8 mouse cellular contexts compared by ENCODE assay signal in genomic region chr4:145155956-145156355, GRCm38 (mm10). TPM values are rescaled to one million over a fixed set of nuclear protein-coding genes. Genes with fewer than 3 reads are reported as not detected.
DNase-seq lines count a peak whose midpoint lies in the region; ATAC-seq and TF ChIP-seq lines count a peak whose summit lies in the region.

No protein-coding gene starts in this region.

- peak; percentile 83; the same call in 1 of the 2 replicates for TF ChIP-seq CTCF in testis, adult 2 months (IDR thresholded peaks at IDR 0.05; ENCODE audit: control insufficient read depth, insufficient read depth, insufficient replicate concordance, low read depth, low read length)
- peak; percentile 95; the same call in 1 of the 2 replicates for TF ChIP-seq CTCF in small intestine, adult 2 months (IDR thresholded peaks at IDR 0.05; ENCODE audit: extremely low read depth, insufficient read length, insufficient replicate concordance, low read depth, low read length)

- DNase-seq in testis, postnatal 14 days (ENCODE audit: low spot score), result no peak
- DNase-seq in c-Kit-positive CD71-positive TER-119-negative erythroid progenitor cells, embryonic 14.5 days (ENCODE audit: low read depth), result peak; percentile 40
- peak; percentile 61 for DNase-seq in forebrain, embryonic 14.5 days (ENCODE audit: low spot score)
- peak; percentile 28 to 35 for DNase-seq in left cerebral cortex, postnatal 25 days (ENCODE audit: low spot score in 2 of 2)
- DNase-seq in midbrain, embryonic 11.5 days (ENCODE audit: low spot score, missing footprints), result peak; percentile 85

- TF ChIP-seq POLR2A in testis, adult 2 months (IDR thresholded peaks at IDR 0.05; ENCODE audit: control insufficient read depth, low read depth, low read length), result no peak
- TF ChIP-seq POLR2A in small intestine, adult 2 months (IDR thresholded peaks at IDR 0.05; ENCODE audit: low read depth, low read length), result no peak

- no peak overlapping the region for H3K4me3 ChIP-seq in testis, adult 2 months (ENCODE audit: control insufficient read depth, low read depth, low read length)
- no peak overlapping the region for H3K4me3 ChIP-seq in forebrain, embryonic 14.5 days (ENCODE audit: low read depth, low read length)
- no peak overlapping the region for H3K4me3 ChIP-seq in midbrain, embryonic 11.5 days (ENCODE audit: low read depth, low read length)
- no peak overlapping the region for H3K4me3 ChIP-seq in small intestine, adult 2 months (ENCODE audit: low read depth, low read length)

- no peak overlapping the region for H3K4me2 ChIP-seq in forebrain, embryonic 14.5 days (ENCODE audit: low read length)
- H3K4me2 ChIP-seq in midbrain, embryonic 11.5 days, result no peak overlapping the region

- WGBS in forebrain, embryonic 14.5 days, result 49% methylated on average over 8 of the region's 8 CpGs
- 51% methylated on average over 8 of the region's 8 CpGs for WGBS in midbrain, embryonic 11.5 days
- 41% methylated on average over 8 of the region's 8 CpGs for WGBS in small intestine, adult 2 months

- peaks cover 4% of the 10 kb centered on the region for H3K36me3 ChIP-seq in testis, adult 2 months (ENCODE audit: control insufficient read depth, insufficient read depth, low read length)
- peaks cover 80% of the 10 kb centered on the region for H3K36me3 ChIP-seq in forebrain, embryonic 14.5 days (ENCODE audit: control insufficient read depth, insufficient read depth, low read length)
- H3K36me3 ChIP-seq in midbrain, embryonic 11.5 days (ENCODE audit: control insufficient read depth, insufficient read depth, low read length), result peaks cover 15% of the 10 kb centered on the region
- peaks cover 72% of the 10 kb centered on the region for H3K36me3 ChIP-seq in small intestine, adult 2 months (ENCODE audit: control insufficient read depth, insufficient read depth, low read length)

- intact Hi-C loops in left cerebral cortex, postnatal 25 days (cut with DNase I), result no loop called here

- no peak overlapping the region for H3K27ac ChIP-seq in testis, adult 2 months (ENCODE audit: control insufficient read depth, insufficient read depth, low read depth, low read length)
- H3K27ac ChIP-seq in forebrain, embryonic 14.5 days (ENCODE audit: low read depth, low read length), result no peak overlapping the region
- H3K27ac ChIP-seq in midbrain, embryonic 11.5 days (ENCODE audit: low read depth, low read length), result no peak overlapping the region
- no peak overlapping the region for H3K27ac ChIP-seq in small intestine, adult 2 months (ENCODE audit: insufficient read depth, low read depth, low read length)

- H3K9me3 ChIP-seq in forebrain, embryonic 14.5 days (replicated peaks; ENCODE audit: control insufficient read depth, low read length), result no peaks in the 10 kb centered on the region
- H3K9me3 ChIP-seq in midbrain, embryonic 11.5 days (ENCODE audit: control insufficient read depth, low read length), result no peaks in the 10 kb centered on the region

- H3K9ac ChIP-seq in forebrain, embryonic 14.5 days (ENCODE audit: low read length), result no peak overlapping the region
- H3K9ac ChIP-seq in midbrain, embryonic 11.5 days (ENCODE audit: low read length), result no peak overlapping the region

- H3K27me3 ChIP-seq in testis, adult 2 months (ENCODE audit: control insufficient read depth, insufficient read depth, low read length), result no peaks in the 10 kb centered on the region
- no peaks in the 10 kb centered on the region for H3K27me3 ChIP-seq in forebrain, embryonic 14.5 days (replicated peaks; ENCODE audit: control insufficient read depth, insufficient read depth, low read length)
- H3K27me3 ChIP-seq in midbrain, embryonic 11.5 days (ENCODE audit: control insufficient read depth, insufficient read depth, low read length), result no peaks in the 10 kb centered on the region
- no peaks in the 10 kb centered on the region for H3K27me3 ChIP-seq in small intestine, adult 2 months (ENCODE audit: control insufficient read depth, insufficient read depth, low read length)

- ATAC-seq in forebrain, embryonic 14.5 days, result peak; percentile 72; the same call in 1 of the 2 replicates
- peak; percentile 89 for ATAC-seq in inflammation-experienced regulatory T-cells, adult 6 months
- peak; percentile 69; the same call in 1 of the 2 replicates for ATAC-seq in midbrain, embryonic 11.5 days (ENCODE audit: low FRiP score)

- no peaks in the 10 kb centered on the region for H3K4me1 ChIP-seq in testis, adult 2 months (ENCODE audit: control insufficient read depth, insufficient read depth, low read length)
- H3K4me1 ChIP-seq in forebrain, embryonic 14.5 days (ENCODE audit: control insufficient read depth, insufficient read depth, low read length), result no peaks in the 10 kb centered on the region
- H3K4me1 ChIP-seq in midbrain, embryonic 11.5 days (ENCODE audit: control insufficient read depth, insufficient read depth, low read length), result no peaks in the 10 kb centered on the region
- peaks cover 6% of the 10 kb centered on the region; the same call in 1 of the 2 replicates for H3K4me1 ChIP-seq in small intestine, adult 2 months (ENCODE audit: control insufficient read depth, insufficient read depth, insufficient read length, low read length)

RNA-seq across cellular contexts. Expression of gene Vps13d, which starts 38.8 kb away (rescaled TPM):
- 6.0 and 7.3 TPM in 2 replicates for polyA plus RNA-seq in testis, adult 2 months (2012; rRNA removed)
- polyA plus RNA-seq in forebrain, embryonic 14.5 days (2014; fragmentation: Nextera tagmentation; extraction: Ambion mirVana), result 9.0 and 11.6 TPM in 2 replicates
- 10 to 100 TPM; 10.6 to 27.5 (median 19.6) TPM for polyA plus RNA-seq in inflammation-experienced regulatory T-cells, adult 6 months (2017; shearing (Covaris generic))
- 10 to 100 TPM; 57.4 to 59.6 TPM for total RNA-seq in left cerebral cortex, postnatal 25 days (2021)
- 8.2 and 8.7 TPM in 2 replicates for polyA plus RNA-seq in midbrain, embryonic 11.5 days (2014; fragmentation: Nextera tagmentation; extraction: Ambion mirVana)
- 5.0 and 11.9 TPM in 2 replicates for polyA plus RNA-seq in small intestine, adult 2 months (2012; rRNA removed)
